Mouse (Mus musculus) stomach, postnatal 0 days (tissue): ENCODE measurements around the gene Pou1f1. TPM values are rescaled to one million over a fixed set of nuclear protein-coding genes. Genes with fewer than 3 reads are reported as not detected.

ENCODE experiments used
- ATAC-seq: fragments of 200-750 bp; cut with Nextera tagmentation; 2 replicates; pipeline ENCODE4 v1.8.0; 2017; ENCODE audit not compliant: low FRiP score, low TSS enrichment
- DNase-seq: peaks from one replicate; pipeline ENCODE4 v3.0.0-alpha.2; 2016; ENCODE audit warnings: low spot score
- H3K27ac ChIP-seq: fragments of 300-500 bp; sonication (generic); replicated peaks from 2 replicates; pipeline ENCODE4 v1.5.1; 2014; ENCODE audit warnings: mild to moderate bottlenecking, control low read depth
- H3K27me3 ChIP-seq: fragments of 300-500 bp; sonication (generic); 2 replicates; pipeline ENCODE4 v1.6.1; 2014; ENCODE audit warnings: low read length; ENCODE audit not compliant: control insufficient read depth, insufficient read depth
- H3K36me3 ChIP-seq: fragments of 300-500 bp; sonication (generic); 2 replicates; pipeline ENCODE4 v1.6.1; 2014; ENCODE audit warnings: low read length, mixed read lengths; ENCODE audit not compliant: control insufficient read depth, insufficient read depth
- H3K4me1 ChIP-seq: fragments of 300-500 bp; sonication (generic); replicated peaks from 2 replicates; pipeline ENCODE4 v1.6.1; 2014; ENCODE audit warnings: antibody characterized with exemption; ENCODE audit not compliant: control insufficient read depth, insufficient read depth
- H3K4me2 ChIP-seq: fragments of 300-500 bp; sonication (generic); replicated peaks from 2 replicates; pipeline ENCODE4 v1.6.1; 2014; ENCODE audit warnings: low read depth, mild to moderate bottlenecking, control low read depth, moderate library complexity
- H3K4me3 ChIP-seq: fragments of 300-500 bp; sonication (generic); 2 replicates; pipeline ENCODE4 v1.5.1; 2014; ENCODE audit warnings: low read depth, low read length, control low read depth
- H3K9ac ChIP-seq: fragments of 300-500 bp; sonication (generic); 2 replicates; pipeline ENCODE4 v1.6.1; 2014; ENCODE audit warnings: mild to moderate bottlenecking, low read length, control low read depth, mixed read lengths
- H3K9me3 ChIP-seq: fragments of 300-500 bp; sonication (generic); 2 replicates; pipeline ENCODE4 v1.6.1; 2016; ENCODE audit warnings: low read length; ENCODE audit not compliant: control insufficient read depth
- CTCF ChIP-seq: IDR thresholded peaks from 2 replicates; pipeline ENCODE4 v1.5.1; 2016; ENCODE audit warnings: antibody characterized with exemption, low read depth, mild to moderate bottlenecking, moderate library complexity
- EP300 ChIP-seq: optimal IDR thresholded peaks from 2 replicates; pipeline ENCODE3; 2016; ENCODE audit warnings: antibody characterized with exemption
- WGBS: fragments of 180-500 bp; shearing (Covaris S2); extraction: QIAGEN DNeasy Blood & Tissue Kit; methylation state at CpG from one replicate; pipeline ENCODE4 v1.1.7; 2014; 5-methylcytosine and 5-hydroxymethylcytosine counted together
- polyA plus RNA-seq: library from polyadenylated mRNA; unstranded; fragments of >200 nt; fragmentation: Nextera tagmentation; extraction: Ambion mirVana; gene quantifications from 2 replicates; pipeline ENCODE4 v1.2.1, GENCODE M21; 2015

Gene Pou1f1
- polyA plus RNA-seq, 1 experiment from 2014 or later: 0.10 TPM

DNA sequence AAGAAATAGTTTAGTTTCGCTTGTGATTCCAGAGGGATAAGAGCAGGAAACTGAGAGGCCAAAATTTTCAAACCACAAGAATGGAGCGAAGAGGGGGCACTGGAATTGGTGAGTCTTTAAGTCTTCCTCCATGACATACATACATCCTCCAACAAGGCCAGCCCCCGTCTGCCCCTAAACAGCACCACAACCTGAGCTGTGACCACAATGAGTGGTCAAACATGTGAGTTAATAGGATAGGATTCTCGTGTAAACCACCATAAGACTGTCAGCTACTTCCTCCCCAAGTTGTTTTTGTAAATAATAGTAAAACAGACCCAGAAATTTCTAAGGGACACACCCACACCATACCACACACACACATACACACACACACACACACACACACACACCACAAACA, 48.5 kb downstream of the Pou1f1 start:
- Histone ChIP-seq H3K4me1 (no peaks in the 10 kb centered on the region), H3K27ac (no peak overlapping the region), H3K9me3 (no peaks in the 10 kb centered on the region), H3K36me3 (no peaks in the 10 kb centered on the region), H3K27me3 (no peaks in the 10 kb centered on the region), H3K4me3 (no peak overlapping the region), H3K9ac (no peak overlapping the region), H3K4me2 (no peak overlapping the region)
- ATAC-seq: no peak
- no peak for DNase-seq
- TF ChIP-seq EP300 (no peak), CTCF (no peak)
- 77% methylated on average over 4 of the region's 4 CpGs for WGBS

DNA sequence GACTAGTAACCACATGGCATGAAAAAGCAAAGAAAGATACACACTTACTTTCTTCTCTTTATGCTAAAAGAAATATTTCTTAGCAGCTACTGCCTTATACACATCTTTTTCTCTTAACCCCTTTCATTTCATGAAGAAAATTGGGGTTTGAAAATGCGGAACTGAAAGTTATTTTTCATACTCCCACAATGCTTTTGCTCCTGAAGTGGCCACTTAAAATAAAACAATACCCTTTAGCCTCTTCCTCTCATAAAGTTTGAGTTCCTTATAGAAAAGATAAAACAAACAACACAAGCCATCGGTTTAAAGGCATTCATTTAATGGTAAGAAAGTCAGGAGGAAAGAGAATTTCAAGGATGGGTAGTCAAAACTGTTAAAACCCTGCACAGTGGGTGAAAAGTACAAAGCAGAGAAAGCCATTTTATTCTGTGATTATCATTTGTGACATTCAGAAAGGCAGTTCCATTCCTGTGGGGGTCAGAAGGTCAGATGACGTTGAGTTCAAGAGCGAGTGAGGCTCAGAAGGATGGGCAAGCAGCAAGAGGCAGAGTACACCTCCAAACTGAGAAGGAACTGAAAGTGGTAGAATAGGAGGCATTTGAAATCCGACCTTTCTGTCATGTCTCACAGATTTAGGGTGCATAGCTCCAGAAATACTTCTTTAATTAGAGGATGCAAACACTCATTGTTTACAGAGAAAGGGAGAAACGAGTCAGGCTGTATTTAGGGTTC, 57.2 kb downstream of the Pou1f1 start:
- Histone ChIP-seq H3K9ac (no peak overlapping the region), H3K4me3 (no peak overlapping the region), H3K9me3 (no peaks in the 10 kb centered on the region), H3K36me3 (no peaks in the 10 kb centered on the region), H3K27ac (no peak overlapping the region), H3K4me2 (no peak overlapping the region), H3K4me1 (no peaks in the 10 kb centered on the region), H3K27me3 (no peaks in the 10 kb centered on the region)
- DNase-seq (no peak), ATAC-seq (no peak)
- WGBS: 54% methylated on average over 6 of the region's 6 CpGs
- TF ChIP-seq EP300 (no peak), CTCF (no peak)

Other genes with a start within 250 kb of the Pou1f1 start
- 131 and 138 TPM in 2 replicates for gene Chmp2b, start 42.2 kb downstream of the Pou1f1 start, polyA plus RNA-seq